Mouse (Mus musculus) limb, embryonic 11.5 days (tissue): ENCODE measurements around the gene Syne4. TPM values are rescaled to one million over a fixed set of nuclear protein-coding genes. Genes with fewer than 3 reads are reported as not detected.

Experiments
- ATAC-seq: fragments of 200-750 bp; cut with Nextera tagmentation; 2 replicates; pipeline ENCODE4 v1.8.0; 2017; ENCODE audit warnings: low read depth; ENCODE audit not compliant: insufficient number of reproducible peaks, low FRiP score, low TSS enrichment
- DNase-seq: peaks from one replicate; pipeline ENCODE4 v3.0.0-alpha.2; 2015; ENCODE audit warnings: low spot score
- H3K27ac ChIP-seq: fragments of 300-500 bp; sonication (generic); replicated peaks from 2 replicates; pipeline ENCODE4 v1.5.1; 2014; ENCODE audit warnings: low read depth, mild to moderate bottlenecking, low read length
- H3K27me3 ChIP-seq: fragments of 300-500 bp; sonication (generic); 2 replicates; pipeline ENCODE4 v1.6.1; 2014; ENCODE audit warnings: mild to moderate bottlenecking, low read length, mixed read lengths; ENCODE audit not compliant: control insufficient read depth, insufficient read depth
- H3K36me3 ChIP-seq: fragments of 300-500 bp; sonication (generic); 2 replicates; pipeline ENCODE4 v1.6.1; 2014; ENCODE audit warnings: mild to moderate bottlenecking, low read length, moderate library complexity, mixed read lengths; ENCODE audit not compliant: control insufficient read depth, insufficient read depth
- H3K4me1 ChIP-seq: fragments of 300-500 bp; sonication (generic); 2 replicates; pipeline ENCODE4 v1.6.1; 2014; ENCODE audit warnings: low read length, mixed read lengths; ENCODE audit not compliant: control insufficient read depth, insufficient read depth
- H3K4me2 ChIP-seq: fragments of 300-500 bp; sonication (generic); 2 replicates; pipeline ENCODE4 v1.6.1; 2014; ENCODE audit warnings: low read depth, mild to moderate bottlenecking, moderate library complexity; ENCODE audit not compliant: severe bottlenecking
- H3K4me3 ChIP-seq: fragments of 300-500 bp; sonication (generic); 2 replicates; pipeline ENCODE4 v1.5.1; 2014; ENCODE audit warnings: low read depth, low read length
- H3K9ac ChIP-seq: fragments of 300-500 bp; sonication (generic); 2 replicates; pipeline ENCODE4 v1.6.1; 2014; ENCODE audit warnings: mild to moderate bottlenecking, low read length
- H3K9me3 ChIP-seq: fragments of 300-500 bp; sonication (generic); 2 replicates; pipeline ENCODE4 v1.6.1; 2016; ENCODE audit warnings: low read length; ENCODE audit not compliant: control insufficient read depth
- WGBS: fragments of 180-500 bp; shearing (Covaris S2); extraction: QIAGEN DNeasy Blood & Tissue Kit; methylation state at CpG from one replicate; pipeline ENCODE4 v1.1.7; 2014; 5-methylcytosine and 5-hydroxymethylcytosine counted together
- polyA plus RNA-seq: library from polyadenylated mRNA; unstranded; fragments of >200 nt; fragmentation: Nextera tagmentation; extraction: Ambion mirVana; gene quantifications from 2 replicates; pipeline ENCODE4 v1.2.1, GENCODE M21; 2014

Syne4 gene
- polyA plus RNA-seq, 1 experiment from 2014 or later: 75.3 TPM

- Histone ChIP-seq H3K9ac (no peak overlapping the region), H3K4me3 (no peak overlapping the region), H3K4me1 (no peaks in the 10 kb centered on the region), H3K4me2 (no peak overlapping the region), H3K9me3 (no peaks in the 10 kb centered on the region), H3K27ac (no peak overlapping the region), H3K27me3 (no peaks in the 10 kb centered on the region; the same call in 1 of the 2 replicates), H3K36me3 (no peaks in the 10 kb centered on the region)
- 77% methylated on average over 5 of the region's 5 CpGs for WGBS
- DNase-seq: no peak
- no peak for ATAC-seq
These were observed 25.0 kb downstream of the Syne4 start for GRCm38 (mm10) chr7:30339432-30340109.

GRCm38 (mm10) chr7:30346635-30347379, 32.2 kb downstream of the Syne4 start:
- Histone ChIP-seq H3K4me3 (no peak overlapping the region; the same call in 1 of the 2 replicates), H3K4me2 (no peak overlapping the region), H3K9me3 (no peaks in the 10 kb centered on the region), H3K27me3 (peaks cover 12% of the 10 kb centered on the region; the same call in 1 of the 2 replicates), H3K4me1 (no peaks in the 10 kb centered on the region), H3K36me3 (no peaks in the 10 kb centered on the region), H3K27ac (no peak overlapping the region), H3K9ac (no peak overlapping the region)
- WGBS: 26% methylated on average over 21 of the region's 21 CpGs
- no peak for ATAC-seq
- DNase-seq: peak; percentile 90

GRCm38 (mm10) chr7:30347828-30348227, 33.2 kb downstream of the Syne4 start:
- Histone ChIP-seq H3K27ac (no peak overlapping the region), H3K4me3 (no peak overlapping the region), H3K9me3 (no peaks in the 10 kb centered on the region), H3K9ac (no peak overlapping the region), H3K27me3 (peaks cover 12% of the 10 kb centered on the region; the same call in 1 of the 2 replicates), H3K4me2 (no peak overlapping the region), H3K4me1 (no peaks in the 10 kb centered on the region), H3K36me3 (no peaks in the 10 kb centered on the region)
- peak; percentile 79 for DNase-seq
- 0 out of 2 replicates have a peak, but pooled peaks have one; percentile 44 for ATAC-seq
- 3% methylated on average over 30 of the region's 30 CpGs for WGBS

GRCm38 (mm10) chr7:30353279-30353822, 38.7 kb downstream of the Syne4 start:
- DNase-seq (peak; percentile 80), ATAC-seq (no peak)
- no peak overlapping the region for H3K27ac ChIP-seq
- H3K4me1 ChIP-seq: no peaks in the 10 kb centered on the region
- H3K27me3 ChIP-seq: peaks cover 4% of the 10 kb centered on the region; the same call in 1 of the 2 replicates
- H3K9ac ChIP-seq: no peak overlapping the region
- H3K36me3 ChIP-seq: no peaks in the 10 kb centered on the region
- H3K9me3 ChIP-seq: no peaks in the 10 kb centered on the region
- WGBS: 13% methylated on average over 6 of the region's 6 CpGs
- no peak overlapping the region for H3K4me2 ChIP-seq
- H3K4me3 ChIP-seq: no peak overlapping the region

GRCm38 (mm10) chr7:30354059-30354458, 39.5 kb downstream of the Syne4 start:
- H3K9me3 ChIP-seq: no peaks in the 10 kb centered on the region
- no peak overlapping the region for H3K4me3 ChIP-seq
- no peak for ATAC-seq
- H3K27ac ChIP-seq: no peak overlapping the region
- H3K27me3 ChIP-seq: no peaks in the 10 kb centered on the region
- no peaks in the 10 kb centered on the region for H3K36me3 ChIP-seq
- no peak for DNase-seq
- 74% methylated on average over 4 of the region's 4 CpGs for WGBS
- H3K4me2 ChIP-seq: no peak overlapping the region
- no peak overlapping the region for H3K9ac ChIP-seq
- no peaks in the 10 kb centered on the region for H3K4me1 ChIP-seq

- no peak overlapping the region for H3K4me2 ChIP-seq
- no peak overlapping the region for H3K4me3 ChIP-seq
- DNase-seq (no peak), ATAC-seq (no peak)
- no peaks in the 10 kb centered on the region for H3K9me3 ChIP-seq
- H3K4me1 ChIP-seq: peaks cover 13% of the 10 kb centered on the region; the same call in 1 of the 2 replicates
- H3K27ac ChIP-seq: no peak overlapping the region
- WGBS: 79% methylated on average over 7 of the region's 7 CpGs
- no peaks in the 10 kb centered on the region for H3K27me3 ChIP-seq
- H3K9ac ChIP-seq: no peak overlapping the region
- no peaks in the 10 kb centered on the region for H3K36me3 ChIP-seq
These were observed 44.0 kb downstream of the Syne4 start for GRCm38 (mm10) chr7:30358378-30359186.

- peaks cover 13% of the 10 kb centered on the region; the same call in 1 of the 2 replicates for H3K4me1 ChIP-seq
- 84% methylated on average over 31 of the region's 31 CpGs for WGBS
- no peaks in the 10 kb centered on the region for H3K36me3 ChIP-seq
- H3K4me2 ChIP-seq: no peak overlapping the region
- no peak overlapping the region for H3K27ac ChIP-seq
- ATAC-seq: no peak
- H3K9ac ChIP-seq: no peak overlapping the region
- H3K27me3 ChIP-seq: no peaks in the 10 kb centered on the region
- no peaks in the 10 kb centered on the region for H3K9me3 ChIP-seq
- DNase-seq: no peak
- H3K4me3 ChIP-seq: no peak overlapping the region
These were observed 44.8 kb downstream of the Syne4 start for GRCm38 (mm10) chr7:30359276-30359865.
